Mouse (Mus musculus) small intestine, adult 2 months (tissue): ENCODE data around the gene Cdhr1.

Experiments used
- CTCF ChIP-seq: fragments of 200-500 bp; IDR thresholded peaks from 2 replicates; pipeline ENCODE4 v1.5.1; 2012; ENCODE audit warnings: low read depth, mild to moderate bottlenecking, control low read depth, inconsistent platforms, low read length, moderate library complexity, mixed read lengths; ENCODE audit not compliant: insufficient replicate concordance, insufficient read length; ENCODE audit errors: extremely low read depth
- POLR2A ChIP-seq: fragments of 200-500 bp; IDR thresholded peaks from 2 replicates; pipeline ENCODE4 v1.6.1; 2012; ENCODE audit warnings: low read depth, mild to moderate bottlenecking, control low read depth, inconsistent platforms, low read length, moderate library complexity

DNA sequence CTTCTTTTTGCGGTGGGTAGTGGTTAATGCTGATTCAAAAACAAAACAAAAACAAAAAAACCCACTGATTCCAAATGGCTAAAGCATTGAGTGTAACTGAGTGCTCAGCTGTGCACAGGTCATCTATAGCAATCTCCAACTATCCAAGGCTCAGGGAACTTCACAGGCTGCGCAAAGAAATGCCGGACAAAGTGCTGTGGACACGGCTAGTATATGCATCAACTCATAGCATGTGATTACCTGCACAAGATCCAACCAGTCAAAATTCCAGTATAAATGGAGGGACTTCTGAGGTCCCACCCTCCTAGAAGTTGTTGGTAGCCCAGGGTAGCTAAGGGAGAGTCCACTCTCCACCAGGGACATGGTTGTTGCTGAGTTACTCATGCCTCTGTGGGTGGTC, 21.1 kb upstream of the Cdhr1 start:
- TF ChIP-seq CTCF (no peak), POLR2A (no peak)
